Comparison of ENCODE assay signal across 13 mouse cellular contexts in the genomic region with DNA sequence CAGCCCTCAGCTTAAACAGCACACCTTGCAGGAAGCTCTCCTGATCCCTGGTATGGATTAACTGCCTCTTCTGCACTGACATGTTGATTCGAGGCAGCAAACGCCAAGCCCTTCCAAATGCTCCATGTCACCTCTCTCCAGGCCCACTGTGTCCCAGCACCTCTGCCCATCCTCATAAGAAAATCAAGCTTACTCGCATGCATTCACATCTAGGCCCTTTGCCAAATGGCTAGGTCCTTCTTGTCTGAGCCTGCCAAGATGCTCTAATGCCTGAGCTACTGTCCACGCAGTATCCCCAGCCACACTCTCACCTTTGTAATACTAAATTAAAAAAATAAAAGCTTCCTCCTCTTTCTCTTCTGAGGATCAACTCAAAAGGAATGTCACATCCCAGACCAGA.
"Had no signal": no experiment of that assay in that cellular context is flagged by ENCODE, and none has a peak within 500 bp of the region (broad histone marks: within the 10 kb centered on the region; RNA-seq: fewer than 3 reads in every experiment).

No protein-coding gene starts in this region.

- H3K4me3 ChIP-seq: kidney, embryonic 15.5 days; limb, embryonic 15.5 days; liver, embryonic 12.5 days; lung, embryonic 15.5 days; midbrain, embryonic 13.5 days; myocyte; neural tube, embryonic 15.5 days had no signal

- H3K4me2 ChIP-seq: kidney, embryonic 15.5 days; limb, embryonic 15.5 days; liver, embryonic 12.5 days; lung, embryonic 15.5 days; midbrain, embryonic 13.5 days; neural tube, embryonic 15.5 days had no signal

- H3K9ac ChIP-seq: kidney, embryonic 15.5 days; limb, embryonic 15.5 days; liver, embryonic 12.5 days; lung, embryonic 15.5 days; midbrain, embryonic 13.5 days; neural tube, embryonic 15.5 days had no signal

- DNase-seq: kidney, adult 2 months; kidney, postnatal 14 days; lung, postnatal 14 days; right cerebral cortex, adult 18-20 months; right cerebral cortex, postnatal 25 days; thymus, postnatal 4 days had no signal

- H3K4me1 ChIP-seq: limb, embryonic 15.5 days; liver, embryonic 12.5 days; midbrain, embryonic 13.5 days; neural tube, embryonic 15.5 days had no signal

- H3K27me3 ChIP-seq: kidney, embryonic 15.5 days; limb, embryonic 15.5 days; liver, embryonic 12.5 days; lung, embryonic 15.5 days; midbrain, embryonic 13.5 days; neural tube, embryonic 15.5 days had no signal

- H3K9me3 ChIP-seq: kidney, embryonic 15.5 days; limb, embryonic 15.5 days; liver, embryonic 12.5 days; lung, embryonic 15.5 days; midbrain, embryonic 13.5 days; neural tube, embryonic 15.5 days had no signal

- ATAC-seq: liver, embryonic 12.5 days; midbrain, embryonic 13.5 days had no signal

- H3K27ac ChIP-seq: kidney, embryonic 15.5 days; limb, embryonic 15.5 days; liver, embryonic 12.5 days; lung, embryonic 15.5 days; midbrain, embryonic 13.5 days; neural tube, embryonic 15.5 days had no signal

- H3K36me3 ChIP-seq: kidney, embryonic 15.5 days; limb, embryonic 15.5 days; liver, embryonic 12.5 days; lung, embryonic 15.5 days; midbrain, embryonic 13.5 days; neural tube, embryonic 15.5 days had no signal
